9 mouse cellular contexts compared by ENCODE assay signal in the genomic region with DNA sequence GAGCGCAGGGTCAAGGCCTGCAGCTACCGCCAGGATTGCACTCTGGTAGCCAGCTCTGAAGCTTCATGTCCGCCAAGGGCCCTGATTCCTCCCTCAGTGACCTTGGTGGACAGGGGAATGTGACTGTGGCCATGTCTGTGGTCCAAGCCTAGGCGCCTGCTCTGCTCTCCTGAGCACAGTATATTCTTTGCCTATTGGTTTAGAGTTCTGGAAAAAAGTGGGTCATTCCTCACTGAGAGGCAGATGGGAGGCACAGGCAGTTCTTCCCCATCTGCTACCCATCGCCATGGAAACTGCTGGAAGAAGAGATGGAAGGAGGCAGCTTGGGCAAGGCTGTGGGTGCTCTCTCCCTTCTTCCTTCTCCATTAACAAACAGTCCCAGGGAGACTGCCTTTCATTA.
DNase-seq lines count a peak whose midpoint lies in the region.
"Had no signal": no experiment of that assay in that cellular context is flagged by ENCODE, and none has a peak within 500 bp of the region (broad histone marks: within the 10 kb centered on the region; RNA-seq: fewer than 3 reads in every experiment).

No protein-coding gene starts in this region.

- no peak overlapping the region for H3K27ac ChIP-seq in limb, embryonic 10.5 days
- H3K27ac ChIP-seq: liver, embryonic 14.5 days had no signal

- H3K27me3 ChIP-seq in limb, embryonic 10.5 days (ENCODE audit: low read depth, poor library complexity, severe bottlenecking), result no peaks in the 10 kb centered on the region

- WGBS in limb, embryonic 10.5 days, result 82% methylated on average over 5 of the region's 5 CpGs

- H3K4me1 ChIP-seq in limb, embryonic 10.5 days, result 0 out of 2 replicates have a peak, but pooled peaks cover 4% of the 10 kb centered on the region

- H3K9me3 ChIP-seq in limb, embryonic 10.5 days (replicated peaks), result no peaks in the 10 kb centered on the region

- DNase-seq in cerebellum, adult 9-11 months, result peak; percentile 88
- DNase-seq in frontal cortex, adult 2 months (ENCODE audit: extremely low spot score in 1 of 2, low spot score in 1 of 2), result peak; percentile 86
- DNase-seq in layer of hippocampus, postnatal 25 days (ENCODE audit: extremely low spot score in 1 of 2, low spot score in 1 of 2), result peak; percentile 58 to 60
- DNase-seq in retina, postnatal 1 day, result peak; percentile 84
- DNase-seq in limb, embryonic 10.5 days (ENCODE audit: low spot score), result no peak
- DNase-seq in embryo, embryonic 9.5 days (ENCODE audit: extremely low spot score), result no peak
- no peak for DNase-seq in adrenal gland, adult 8-10 months
- DNase-seq in thymus, postnatal 10 days (ENCODE audit: low spot score in 2 of 2), result no peak

- no peak overlapping the region for H3K4me3 ChIP-seq in limb, embryonic 10.5 days

- no peaks in the 10 kb centered on the region for H3K36me3 ChIP-seq in limb, embryonic 10.5 days

Comparison
In these comparisons a context has a peak if more than half of its experiments do, and no peak if none do; other contexts are left out.
1. DNase-seq: peak in cerebellum, adult 9-11 months (single experiment), frontal cortex, adult 2 months (2 of 2), layer of hippocampus, postnatal 25 days (2 of 2) and retina, postnatal 1 day (single experiment); none in limb, embryonic 10.5 days (single experiment), embryo, embryonic 9.5 days (single experiment), adrenal gland, adult 8-10 months (single experiment) and thymus, postnatal 10 days (0 of 2).